Mouse (Mus musculus): ENCODE measurements around the gene Odam. TPM values are rescaled to one million over a fixed set of nuclear protein-coding genes. Genes with fewer than 3 reads are reported as not detected.

The Odam gene
- total and polyA plus RNA-seq, 2 experiments, result not detected

DNA sequence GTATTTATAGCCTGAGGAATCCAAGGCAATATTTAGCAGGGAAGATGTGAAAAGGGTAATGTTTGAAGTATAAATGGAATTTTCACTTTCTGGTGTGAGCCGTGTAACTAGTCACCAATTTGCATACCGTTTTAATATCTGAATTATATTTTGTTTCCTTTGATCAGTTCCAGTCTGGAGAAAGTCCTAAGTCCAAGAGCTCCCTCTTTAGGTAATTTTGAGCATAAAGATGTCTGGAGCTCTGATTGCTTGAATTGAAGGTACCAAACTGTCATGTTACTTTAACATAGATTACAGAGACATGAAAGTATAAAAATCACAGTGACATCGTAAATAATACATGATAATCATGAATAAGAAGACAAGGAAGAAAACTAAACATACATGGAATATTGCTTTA is 55.9 kb downstream of the Odam start:
- Histone ChIP-seq H3K4me3 (ENCODE audit: insufficient read depth, low read depth, low read length) (no peak overlapping the region), H3K36me3 (ENCODE audit: control insufficient read depth, insufficient read depth, low read length) (no peaks in the 10 kb centered on the region), H3K9ac (ENCODE audit: low read depth, low read length) (no peak overlapping the region), H3K27me3 (ENCODE audit: control insufficient read depth, insufficient read depth, low read length) (no peaks in the 10 kb centered on the region), H3K4me1 (ENCODE audit: control insufficient read depth, insufficient read depth, low read length) (no peaks in the 10 kb centered on the region), H3K27ac (replicated peaks; ENCODE audit: insufficient read depth, low read depth, low read length) (no peak overlapping the region), H3K79me2 (ENCODE audit: control insufficient read depth, insufficient read depth, low read length) (no peaks in the 10 kb centered on the region)
- no peak for DNase-seq (ENCODE audit: extremely low read depth, low read depth, low spot score)
- 42% methylated on average over 3 of the region's 3 CpGs for WGBS
- TF ChIP-seq POLR2A (IDR thresholded peaks at IDR 0.05; ENCODE audit: extremely low read depth, insufficient read depth, low read length) (no peak), CTCF (IDR thresholded peaks at IDR 0.05; ENCODE audit: low read depth, low read length) (no peak)

- no peaks in the 10 kb centered on the region for H3K79me2 ChIP-seq (ENCODE audit: control insufficient read depth, insufficient read depth, low read length)
- DNase-seq (ENCODE audit: extremely low read depth, low read depth, low spot score), result no peak
- H3K27ac ChIP-seq (replicated peaks; ENCODE audit: insufficient read depth, low read depth, low read length), result no peak overlapping the region
- no peaks in the 10 kb centered on the region for H3K27me3 ChIP-seq (ENCODE audit: control insufficient read depth, insufficient read depth, low read length)
- TF ChIP-seq CTCF (IDR thresholded peaks at IDR 0.05; ENCODE audit: low read depth, low read length), result no peak
- no peak for TF ChIP-seq POLR2A (IDR thresholded peaks at IDR 0.05; ENCODE audit: extremely low read depth, insufficient read depth, low read length)
- H3K36me3 ChIP-seq (ENCODE audit: control insufficient read depth, insufficient read depth, low read length), result no peaks in the 10 kb centered on the region
- H3K9ac ChIP-seq (ENCODE audit: low read depth, low read length), result no peak overlapping the region
- H3K4me3 ChIP-seq (ENCODE audit: insufficient read depth, low read depth, low read length), result no peak overlapping the region
- no peaks in the 10 kb centered on the region for H3K4me1 ChIP-seq (ENCODE audit: control insufficient read depth, insufficient read depth, low read length)
Measured at GRCm38 (mm10) chr5:87942515-87942914, 57.7 kb downstream of the Odam start.

Other genes starting within 250 kb of the Odam start
- gene Csn1s1, start 218.8 kb upstream of the Odam start, total RNA-seq (2014; rRNA removed), result not detected in 2 replicates
- not detected in 2 replicates for gene Csn1s1, start 218.8 kb upstream of the Odam start, polyA plus RNA-seq (2012; rRNA removed)
- gene Csn2, start 185.4 kb upstream of the Odam start, total RNA-seq (2014; rRNA removed), result not detected in 2 replicates
- 0.14 TPM in 1 of 2 replicates, not detected in the other for gene Csn2, start 185.4 kb upstream of the Odam start, polyA plus RNA-seq (2012; rRNA removed)
- gene Csn1s2a, start 110.5 kb upstream of the Odam start, total RNA-seq (2014; rRNA removed), result not detected in 2 replicates
- not detected in 2 replicates for gene Csn1s2a, start 110.5 kb upstream of the Odam start, polyA plus RNA-seq (2012; rRNA removed)
- gene Csn1s2b, start 76.9 kb upstream of the Odam start, total RNA-seq (2014; rRNA removed), result not detected in 2 replicates
- not detected in 2 replicates for gene Csn1s2b, start 76.9 kb upstream of the Odam start, polyA plus RNA-seq (2012; rRNA removed)
- not detected in 2 replicates for gene Prr27, start 59.3 kb upstream of the Odam start, total RNA-seq (2014; rRNA removed)
- not detected in 2 replicates for gene Prr27, start 59.3 kb upstream of the Odam start, polyA plus RNA-seq (2012; rRNA removed)
- not detected in 2 replicates for gene Csn3, start 40.5 kb downstream of the Odam start, total RNA-seq (2014; rRNA removed)
- not detected in 2 replicates for gene Csn3, start 40.5 kb downstream of the Odam start, polyA plus RNA-seq (2012; rRNA removed)
- gene 2310003L06Rik, start 84.4 kb downstream of the Odam start, total RNA-seq (2014; rRNA removed), result not detected in 2 replicates
- gene 2310003L06Rik, start 84.4 kb downstream of the Odam start, polyA plus RNA-seq (2012; rRNA removed), result not detected in 2 replicates
- gene Gm28434, start 84.5 kb downstream of the Odam start, total RNA-seq (2014; rRNA removed), result not detected in 2 replicates
- not detected in 2 replicates for gene Gm28434, start 84.5 kb downstream of the Odam start, polyA plus RNA-seq (2012; rRNA removed)
- not detected in 2 replicates for gene Cabs1, start 94.4 kb downstream of the Odam start, total RNA-seq (2014; rRNA removed)
- gene Cabs1, start 94.4 kb downstream of the Odam start, polyA plus RNA-seq (2012; rRNA removed), result not detected in 2 replicates
- not detected in 2 replicates for gene Smr3a, start 117.5 kb downstream of the Odam start, total RNA-seq (2014; rRNA removed)
- gene Smr3a, start 117.5 kb downstream of the Odam start, polyA plus RNA-seq (2012; rRNA removed), result not detected in 2 replicates
- not detected in 2 replicates for gene Smr2, start 201.5 kb downstream of the Odam start, total RNA-seq (2014; rRNA removed)
- not detected in 2 replicates for gene Smr2, start 201.5 kb downstream of the Odam start, polyA plus RNA-seq (2012; rRNA removed)
- not detected in 2 replicates for gene Gm11116, start 226.5 kb downstream of the Odam start, total RNA-seq (2014; rRNA removed)
- gene Gm11116, start 226.5 kb downstream of the Odam start, polyA plus RNA-seq (2012; rRNA removed), result not detected in 2 replicates